In the genomic region with DNA sequence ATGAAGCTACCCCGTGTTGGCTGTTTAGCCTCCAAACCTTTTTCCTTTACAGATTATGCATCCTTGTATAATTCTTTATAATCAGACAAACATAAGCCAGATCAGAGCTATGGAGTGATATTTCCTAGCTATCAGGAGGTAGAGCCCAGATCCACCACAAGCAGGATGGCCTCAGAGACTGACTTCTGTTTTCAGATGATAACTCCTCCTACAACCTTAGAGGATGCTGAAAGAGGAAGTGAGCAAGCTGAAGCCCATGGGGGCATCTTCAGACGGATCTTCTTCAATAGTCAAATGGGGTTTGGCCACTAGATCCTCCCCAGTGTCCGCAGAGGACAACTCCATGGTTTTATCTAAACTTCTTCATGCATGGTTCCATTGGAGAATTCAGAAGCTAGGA, we compare ENCODE assay signal across 22 mouse cellular contexts. TPM values are rescaled to one million over a fixed set of nuclear protein-coding genes. Genes with fewer than 3 reads are reported as not detected.
DNase-seq lines count a peak whose midpoint lies in the region; ATAC-seq and TF ChIP-seq lines count a peak whose summit lies in the region.
"Had no signal": no experiment of that assay in that cellular context is flagged by ENCODE, and none has a peak within 500 bp of the region (broad histone marks: within the 10 kb centered on the region; RNA-seq: fewer than 3 reads in every experiment).

No protein-coding gene starts in this region.

- TF ChIP-seq CTCF in bone marrow macrophage, adult 2 months (IDR thresholded peaks at IDR 0.05; ENCODE audit: low read depth, low read length) = no peak

- 42% methylated on average over 3 of the region's 3 CpGs for WGBS in liver, embryonic 11.5 days

- ATAC-seq in liver, embryonic 11.5 days (replicated peaks; ENCODE audit: low FRiP score) = 0 out of 2 replicates have a peak, but pooled peaks have one; percentile 23
- ATAC-seq in megakaryocyte progenitor cell, adult 5-6 weeks (replicated peaks; ENCODE audit: poor library complexity) = peak; percentile 89
- no peak for ATAC-seq in erythroid progenitor cell, adult 5-6 weeks (replicated peaks; ENCODE audit: low FRiP score, poor library complexity, severe bottlenecking)
- ATAC-seq: Patski had no signal

- no peak overlapping the region for H3K4me3 ChIP-seq in liver, embryonic 11.5 days (ENCODE audit: low read depth, low read length)
- H3K4me3 ChIP-seq in bone marrow macrophage, adult 2 months (ENCODE audit: insufficient read depth, low read length) = no peak overlapping the region
- H3K4me3 ChIP-seq: forebrain, embryonic 12.5 days; hindbrain, embryonic 15.5 days; limb, embryonic 12.5 days; myocyte; neural tube, embryonic 15.5 days had no signal

- no peak overlapping the region for H3K4me2 ChIP-seq in liver, embryonic 11.5 days
- H3K4me2 ChIP-seq: forebrain, embryonic 12.5 days; heart, embryonic 11.5 days; hindbrain, embryonic 15.5 days; limb, embryonic 12.5 days; lung, embryonic 14.5 days; midbrain, embryonic 11.5 days; neural tube, embryonic 15.5 days had no signal

- DNase-seq in liver, embryonic 11.5 days (ENCODE audit: low spot score) = no peak
- no peak for DNase-seq in liver
- peak; percentile 55 to 65 for DNase-seq in B cell, adult 2 months
- no peak for DNase-seq in embryo, embryonic 10 days (ENCODE audit: low spot score)
- no peak for DNase-seq in layer of hippocampus, adult 8-10 months (ENCODE audit: low spot score in 2 of 2)
- DNase-seq: cerebellum, adult 9-10 months; gastrocnemius, postnatal 25 days; kidney, adult 18-20 months; kidney, postnatal 10 days; lung, embryonic 14.5 days had no signal

- no peaks in the 10 kb centered on the region for H3K9me3 ChIP-seq in liver, embryonic 11.5 days (ENCODE audit: control insufficient read depth, low read length)
- H3K9me3 ChIP-seq: hindbrain, embryonic 15.5 days; limb, embryonic 12.5 days; neural tube, embryonic 15.5 days had no signal

- H3K36me3 ChIP-seq in liver, embryonic 11.5 days (ENCODE audit: control insufficient read depth, insufficient read depth, low read length) = no peaks in the 10 kb centered on the region
- H3K36me3 ChIP-seq: forebrain, embryonic 12.5 days; hindbrain, embryonic 15.5 days; limb, embryonic 12.5 days; neural tube, embryonic 15.5 days had no signal

- no peak overlapping the region for H3K9ac ChIP-seq in liver, embryonic 11.5 days (ENCODE audit: low read depth, low read length)
- H3K9ac ChIP-seq: forebrain, embryonic 12.5 days; hindbrain, embryonic 15.5 days; limb, embryonic 12.5 days; lung, embryonic 14.5 days; neural tube, embryonic 15.5 days had no signal

- no peak overlapping the region for H3K27ac ChIP-seq in liver, embryonic 11.5 days (ENCODE audit: low read depth, low read length)
- H3K27ac ChIP-seq in bone marrow macrophage, adult 2 months (ENCODE audit: insufficient read depth, low read depth, low read length) = peak overlapping the region; percentile 13; the same call in 1 of the 2 replicates
- H3K27ac ChIP-seq: forebrain, embryonic 12.5 days; hindbrain, embryonic 15.5 days; limb, embryonic 12.5 days; neural tube, embryonic 15.5 days; stomach, postnatal 0 days had no signal

- H3K4me1 ChIP-seq in liver, embryonic 11.5 days (replicated peaks; ENCODE audit: control insufficient read depth, insufficient read depth, low read length) = peaks cover 7% of the 10 kb centered on the region; the same call in 1 of the 2 replicates
- peaks cover 28% of the 10 kb centered on the region for H3K4me1 ChIP-seq in bone marrow macrophage, adult 2 months (ENCODE audit: control insufficient read depth, insufficient read depth, low read length)
- H3K4me1 ChIP-seq: forebrain, embryonic 12.5 days; hindbrain, embryonic 15.5 days; limb, embryonic 12.5 days; neural tube, embryonic 15.5 days had no signal

- no peak for TF ChIP-seq POLR2A in bone marrow macrophage, adult 2 months (IDR thresholded peaks at IDR 0.05; ENCODE audit: borderline replicate concordance, low read depth, low read length)

- no peaks in the 10 kb centered on the region for H3K27me3 ChIP-seq in liver, embryonic 11.5 days (replicated peaks; ENCODE audit: control insufficient read depth, insufficient read depth, low read length)
- H3K27me3 ChIP-seq: forebrain, embryonic 12.5 days; hindbrain, embryonic 15.5 days; neural tube, embryonic 15.5 days; Patski had no signal

RNA-seq across cellular contexts. Expression of gene Runx1, which starts 48.1 kb away (rescaled TPM):
- 18.7 and 23.4 TPM in 2 replicates for polyA plus RNA-seq in liver, embryonic 11.5 days (2014; fragmentation: Nextera tagmentation; extraction: Ambion mirVana)
- polyA plus RNA-seq in bone marrow macrophage, adult 2 months (2012; ENCODE audit: insufficient read depth, insufficient read length, missing spikeins) = 86.8 and 103 TPM in 2 replicates
- 102 and 107 TPM in 2 replicates for total RNA-seq in megakaryocyte progenitor cell, adult 5-6 weeks (2015)
- total RNA-seq in megakaryocyte progenitor cell, adult 5-6 weeks (2017) = 44.3 and 51.3 TPM in 2 replicates
- total RNA-seq in erythroid progenitor cell, adult 5-6 weeks (2015; ENCODE audit: low replicate concordance) = 66.7 and 107 TPM in 2 replicates
- total RNA-seq in erythroid progenitor cell, adult 5-6 weeks (2017; ENCODE audit: low replicate concordance) = 57.8 and 59.5 TPM in 2 replicates
- 1 to 10 TPM in 3 of 4 experiments, under 1 TPM in 1; 0.59 to 9.4 (median 4.7) TPM for total RNA-seq in layer of hippocampus, adult 8-10 months (2022)

Comparison
In these comparisons a context has a peak if more than half of its experiments do, and no peak if none do; other contexts are left out.
1. DNase-seq: peak in B cell, adult 2 months (2 of 2); none in liver, embryonic 11.5 days (single experiment), liver (single experiment), embryo, embryonic 10 days (single experiment) and layer of hippocampus, adult 8-10 months (0 of 2).
2. RNA of gene Runx1, which starts 48.1 kb away (total RNA-seq): 57.8 to 107 TPM in erythroid progenitor cell, adult 5-6 weeks and 44.3 to 107 TPM in megakaryocyte progenitor cell, adult 5-6 weeks; 0.59 to 9.4 TPM in layer of hippocampus, adult 8-10 months; every median in the first group is over 4 times any median in the second.